Mouse (Mus musculus) intestine, postnatal 0 days (tissue): ENCODE measurements around the gene Serpina1a. TPM values are rescaled to one million over a fixed set of nuclear protein-coding genes. Genes with fewer than 3 reads are reported as not detected.
"Not testable (repeated sequence)": the region's sequence is repeated elsewhere in the genome, so short reads cannot be mapped to it uniquely, and the experiment has no call there.

Experiments used
- ATAC-seq: fragments of 200-750 bp; cut with Nextera tagmentation; 2 replicates; pipeline ENCODE4 v1.8.0; 2017; ENCODE audit warnings: mild to moderate bottlenecking, moderate TSS enrichment, moderate library complexity
- H3K27ac ChIP-seq: fragments of 300-500 bp; sonication (generic); 2 replicates; pipeline ENCODE4 v1.5.1; 2014; ENCODE audit warnings: mild to moderate bottlenecking, low read depth, low read length, moderate library complexity
- H3K27me3 ChIP-seq: fragments of 300-500 bp; sonication (generic); replicated peaks from 2 replicates; pipeline ENCODE4 v1.6.1; 2014; ENCODE audit warnings: low read length, mixed read lengths; ENCODE audit not compliant: control insufficient read depth, insufficient read depth
- H3K36me3 ChIP-seq: fragments of 300-500 bp; sonication (generic); 2 replicates; pipeline ENCODE4 v1.6.1; 2014; ENCODE audit warnings: mild to moderate bottlenecking, moderate library complexity; ENCODE audit not compliant: control insufficient read depth, insufficient read depth
- H3K4me1 ChIP-seq: fragments of 300-500 bp; sonication (generic); replicated peaks from 2 replicates; pipeline ENCODE4 v1.6.1; 2014; ENCODE audit warnings: antibody characterized with exemption, low read length, mixed read lengths; ENCODE audit not compliant: control insufficient read depth, insufficient read depth
- H3K4me2 ChIP-seq: fragments of 300-500 bp; sonication (generic); replicated peaks from 2 replicates; pipeline ENCODE4 v1.6.1; 2014; ENCODE audit warnings: low read depth, mild to moderate bottlenecking, moderate library complexity
- H3K4me3 ChIP-seq: fragments of 300-500 bp; sonication (generic); 2 replicates; pipeline ENCODE4 v1.5.1; 2014; ENCODE audit warnings: low read depth, low read length
- H3K9ac ChIP-seq: fragments of 300-500 bp; sonication (generic); 2 replicates; pipeline ENCODE4 v1.6.1; 2014; ENCODE audit warnings: mild to moderate bottlenecking, low read depth, low read length
- H3K9me3 ChIP-seq: fragments of 300-500 bp; sonication (generic); 2 replicates; pipeline ENCODE4 v1.6.1; 2016; ENCODE audit warnings: mixed run types; ENCODE audit not compliant: control insufficient read depth
- WGBS: fragments of 180-500 bp; shearing (Covaris S2); extraction: QIAGEN DNeasy Blood & Tissue Kit; methylation state at CpG from one replicate; pipeline ENCODE4 v1.1.7; 2014; 5-methylcytosine and 5-hydroxymethylcytosine counted together
- polyA plus RNA-seq: library from polyadenylated mRNA; unstranded; fragments of >200 nt; fragmentation: Nextera tagmentation; extraction: Ambion mirVana; gene quantifications from 2 replicates; pipeline ENCODE4 v1.2.1, GENCODE M21; 2015

Serpina1a gene
- polyA plus RNA-seq = 67.1 and 71.2 TPM in 2 replicates

- not testable (repeated sequence) for H3K9ac ChIP-seq, H3K36me3 ChIP-seq, H3K4me1 ChIP-seq, H3K27ac ChIP-seq, H3K4me3 ChIP-seq, H3K4me2 ChIP-seq, H3K9me3 ChIP-seq, H3K27me3 ChIP-seq
- peak; percentile 86 for ATAC-seq
- WGBS = 49% methylated on average over 9 of the region's 9 CpGs
Observed at GRCm38 (mm10) chr12:103863101-103863974, at the start of gene Serpina1a. TSS of gene Serpina1a (minus strand) at chr12:103863562.

GRCm38 (mm10) chr12:103909181-103909580 is 45.8 kb upstream of the Serpina1a start:
- not testable (repeated sequence) for ATAC-seq, H3K27me3 ChIP-seq, H3K27ac ChIP-seq, H3K4me3 ChIP-seq, H3K9me3 ChIP-seq, H3K4me1 ChIP-seq, H3K9ac ChIP-seq, H3K4me2 ChIP-seq, H3K36me3 ChIP-seq
- WGBS = 96% methylated on average over 10 of the region's 16 CpGs

GRCm38 (mm10) chr12:103907746-103908145 is 44.4 kb upstream of the Serpina1a start:
- H3K9me3 ChIP-seq, H3K27me3 ChIP-seq, H3K27ac ChIP-seq, H3K4me2 ChIP-seq, H3K4me3 ChIP-seq, H3K9ac ChIP-seq, ATAC-seq, H3K4me1 ChIP-seq, H3K36me3 ChIP-seq: not testable (repeated sequence)
- WGBS = 27% methylated on average over 1 of the region's 1 CpGs

- not testable (repeated sequence) for H3K4me1 ChIP-seq, H3K36me3 ChIP-seq, H3K27me3 ChIP-seq, H3K9me3 ChIP-seq, H3K9ac ChIP-seq, H3K4me2 ChIP-seq, ATAC-seq, H3K4me3 ChIP-seq, H3K27ac ChIP-seq
- WGBS = 48% methylated on average over 4 of the region's 4 CpGs
Observed at GRCm38 (mm10) chr12:103904837-103905340, 41.5 kb upstream of the Serpina1a start, which contains the start of gene Serpina1c. TSS of gene Serpina1c (minus strand) at chr12:103904887.

GRCm38 (mm10) chr12:103901929-103902328 is 38.6 kb upstream of the Serpina1a start:
- not testable (repeated sequence) for H3K27ac ChIP-seq, H3K9ac ChIP-seq, H3K4me2 ChIP-seq, H3K4me1 ChIP-seq, H3K36me3 ChIP-seq, H3K9me3 ChIP-seq, H3K27me3 ChIP-seq, ATAC-seq, H3K4me3 ChIP-seq
- WGBS = 81% methylated on average over 3 of the region's 3 CpGs

- not testable (repeated sequence) for H3K9me3 ChIP-seq, ATAC-seq, H3K36me3 ChIP-seq, H3K4me1 ChIP-seq, H3K4me3 ChIP-seq, H3K4me2 ChIP-seq, H3K9ac ChIP-seq, H3K27me3 ChIP-seq, H3K27ac ChIP-seq
- 43% methylated on average over 1 of the region's 1 CpGs for WGBS
Observed at GRCm38 (mm10) chr12:103866873-103867272, 3.5 kb upstream of the Serpina1a start.
